Mouse (Mus musculus): Measurements from ENCODE around the gene Krt12. TPM values are rescaled to one million over a fixed set of nuclear protein-coding genes. Genes with fewer than 3 reads are reported as not detected.

Gene Krt12
- polyA plus RNA-seq, 1 experiment from 2014 or later, result not detected

GRCm38 (mm10) chr11:99437972-99438371 lies 15.9 kb upstream of the Krt12 start, which contains the start of gene Krt20:
Gene Krt20 (minus strand): TSS chr11:99438150.
- Histone ChIP-seq H3K4me1 (no peaks in the 10 kb centered on the region), H3K9ac (no peak within 1 kb of the TSS), H3K36me3 (no peaks in the 10 kb centered on the region), H3K4me3 (no peak within 1 kb of the TSS), H3K27ac (no peak within 1 kb of the TSS), H3K9me3 (no peaks in the 10 kb centered on the region), H3K27me3 (no peaks in the 10 kb centered on the region), H3K4me2 (replicated peaks) (no peak within 1 kb of the TSS)
- 37% methylated on average over 10 of the region's 10 CpGs for WGBS
- ATAC-seq (ENCODE audit: low FRiP score, low read depth), result no peak

DNA sequence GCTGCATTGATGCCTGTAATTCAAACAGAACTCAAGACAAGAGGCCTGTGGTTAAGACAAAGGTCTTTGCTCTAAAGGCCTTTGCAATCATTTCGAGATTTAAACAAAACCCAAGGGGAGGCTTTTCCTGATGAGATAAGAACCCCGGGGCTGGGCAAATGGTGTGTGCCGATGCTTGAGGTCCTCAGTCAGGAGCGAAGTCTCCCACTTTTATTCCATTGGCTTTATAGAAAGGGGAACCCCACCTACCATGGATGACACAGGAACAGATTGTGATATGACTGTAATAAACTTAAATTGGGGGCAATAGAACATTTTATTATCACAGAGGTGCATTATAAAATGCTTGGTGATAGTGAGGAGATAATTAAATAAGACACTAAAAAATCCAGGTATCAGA lies 14.6 kb upstream of the Krt12 start:
- H3K27me3 ChIP-seq, result no peaks in the 10 kb centered on the region
- H3K4me3 ChIP-seq, result no peak overlapping the region
- 80% methylated on average over 4 of the region's 4 CpGs for WGBS
- no peaks in the 10 kb centered on the region for H3K36me3 ChIP-seq
- H3K4me1 ChIP-seq, result no peaks in the 10 kb centered on the region
- H3K27ac ChIP-seq, result no peak overlapping the region
- no peak for ATAC-seq (ENCODE audit: low FRiP score, low read depth)
- H3K9me3 ChIP-seq, result no peaks in the 10 kb centered on the region
- H3K4me2 ChIP-seq (replicated peaks), result no peak overlapping the region
- H3K9ac ChIP-seq, result no peak overlapping the region

GRCm38 (mm10) chr11:99430670-99431069 lies 8.6 kb upstream of the Krt12 start:
- Histone ChIP-seq H3K4me1 (no peaks in the 10 kb centered on the region), H3K4me3 (no peak overlapping the region), H3K27me3 (no peaks in the 10 kb centered on the region), H3K36me3 (no peaks in the 10 kb centered on the region), H3K4me2 (replicated peaks) (no peak overlapping the region), H3K9me3 (no peaks in the 10 kb centered on the region), H3K27ac (no peak overlapping the region), H3K9ac (no peak overlapping the region)
- WGBS, result 53% methylated on average over 12 of the region's 12 CpGs
- no peak for ATAC-seq (ENCODE audit: low FRiP score, low read depth)

- Histone ChIP-seq H3K36me3 (no peaks in the 10 kb centered on the region), H3K9ac (no peak overlapping the region), H3K9me3 (no peaks in the 10 kb centered on the region), H3K4me3 (no peak overlapping the region), H3K4me2 (replicated peaks) (no peak overlapping the region), H3K27ac (no peak overlapping the region), H3K4me1 (peaks cover 7% of the 10 kb centered on the region; the same call in 1 of the 2 replicates), H3K27me3 (peaks cover 4% of the 10 kb centered on the region; the same call in 1 of the 2 replicates)
- ATAC-seq (ENCODE audit: low FRiP score, low read depth), result no peak
- 39% methylated on average over 10 of the region's 10 CpGs for WGBS
Measured at GRCm38 (mm10) chr11:99420586-99420985, 1.5 kb downstream of the Krt12 start.

GRCm38 (mm10) chr11:99417819-99418218 lies 4.2 kb downstream of the Krt12 start:
- no peak overlapping the region for H3K9ac ChIP-seq
- no peak for ATAC-seq (ENCODE audit: low FRiP score, low read depth)
- no peaks in the 10 kb centered on the region for H3K9me3 ChIP-seq
- no peaks in the 10 kb centered on the region; the same call in 1 of the 2 replicates for H3K27me3 ChIP-seq
- no peak overlapping the region for H3K4me3 ChIP-seq
- H3K4me1 ChIP-seq, result peaks cover 7% of the 10 kb centered on the region; the same call in 1 of the 2 replicates
- WGBS, result 70% methylated on average over 16 of the region's 16 CpGs
- H3K27ac ChIP-seq, result no peak overlapping the region
- no peak overlapping the region for H3K4me2 ChIP-seq (replicated peaks)
- no peaks in the 10 kb centered on the region for H3K36me3 ChIP-seq

- Histone ChIP-seq H3K9me3 (no peaks in the 10 kb centered on the region), H3K4me3 (no peak overlapping the region), H3K4me1 (peaks cover 7% of the 10 kb centered on the region; the same call in 1 of the 2 replicates), H3K9ac (no peak overlapping the region), H3K4me2 (replicated peaks) (no peak overlapping the region), H3K27ac (no peak overlapping the region), H3K36me3 (no peaks in the 10 kb centered on the region), H3K27me3 (no peaks in the 10 kb centered on the region; the same call in 1 of the 2 replicates)
- 87% methylated on average over 13 of the region's 13 CpGs for WGBS
- ATAC-seq (ENCODE audit: low FRiP score, low read depth), result no peak
Measured at GRCm38 (mm10) chr11:99416902-99417301, 5.2 kb downstream of the Krt12 start.

GRCm38 (mm10) chr11:99414463-99415147 lies 7.5 kb downstream of the Krt12 start:
- H3K9me3 ChIP-seq, result no peaks in the 10 kb centered on the region
- H3K27ac ChIP-seq, result no peak overlapping the region
- no peaks in the 10 kb centered on the region for H3K36me3 ChIP-seq
- no peak overlapping the region for H3K4me2 ChIP-seq (replicated peaks)
- WGBS, result 88% methylated on average over 13 of the region's 13 CpGs
- H3K27me3 ChIP-seq, result no peaks in the 10 kb centered on the region
- no peak for ATAC-seq (ENCODE audit: low FRiP score, low read depth)
- no peak overlapping the region for H3K9ac ChIP-seq
- no peak overlapping the region for H3K4me3 ChIP-seq
- no peaks in the 10 kb centered on the region for H3K4me1 ChIP-seq

DNA sequence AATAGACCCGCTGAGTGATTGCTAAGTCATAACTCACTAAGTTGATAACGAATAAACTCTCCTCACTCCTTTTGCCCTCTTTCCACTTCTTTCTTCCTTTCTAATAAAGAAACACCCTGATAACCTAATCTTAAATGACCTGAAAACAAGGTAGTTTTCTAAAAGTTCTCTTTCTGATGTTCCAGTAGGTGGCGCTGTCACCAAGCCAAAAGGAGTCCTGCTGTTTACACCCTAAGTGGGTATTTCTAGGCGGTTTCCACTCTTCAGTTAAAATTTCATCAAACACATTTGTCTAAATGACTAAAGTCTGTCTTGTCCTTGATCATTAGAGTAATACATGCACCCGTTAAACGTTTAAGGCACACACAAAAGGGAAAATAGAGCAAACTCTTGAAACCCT lies 8.8 kb downstream of the Krt12 start:
- no peaks in the 10 kb centered on the region for H3K9me3 ChIP-seq
- H3K27ac ChIP-seq, result no peak overlapping the region
- H3K4me1 ChIP-seq, result no peaks in the 10 kb centered on the region
- H3K4me2 ChIP-seq (replicated peaks), result no peak overlapping the region
- no peaks in the 10 kb centered on the region for H3K27me3 ChIP-seq
- 20% methylated on average over 6 of the region's 6 CpGs for WGBS
- no peak for ATAC-seq (ENCODE audit: low FRiP score, low read depth)
- no peak overlapping the region for H3K4me3 ChIP-seq
- H3K9ac ChIP-seq, result no peak overlapping the region
- no peaks in the 10 kb centered on the region for H3K36me3 ChIP-seq

- no peak for ATAC-seq (ENCODE audit: low FRiP score, low read depth)
- H3K27me3 ChIP-seq, result 0 out of 2 replicates have a peak, but pooled peaks cover 3% of the 10 kb centered on the region
- 78% methylated on average over 10 of the region's 10 CpGs for WGBS
- H3K9me3 ChIP-seq, result no peaks in the 10 kb centered on the region
- H3K4me2 ChIP-seq (replicated peaks), result no peak overlapping the region
- H3K36me3 ChIP-seq, result no peaks in the 10 kb centered on the region
- H3K4me3 ChIP-seq, result no peak overlapping the region
- H3K27ac ChIP-seq, result no peak overlapping the region
- no peaks in the 10 kb centered on the region for H3K4me1 ChIP-seq
- H3K9ac ChIP-seq, result no peak overlapping the region
Measured at GRCm38 (mm10) chr11:99406186-99406585, 15.9 kb downstream of the Krt12 start.

GRCm38 (mm10) chr11:99399956-99400549 lies 22.0 kb downstream of the Krt12 start:
- Histone ChIP-seq H3K27ac (no peak overlapping the region), H3K9me3 (no peaks in the 10 kb centered on the region), H3K4me1 (no peaks in the 10 kb centered on the region), H3K4me2 (replicated peaks) (no peak overlapping the region), H3K9ac (no peak overlapping the region), H3K36me3 (no peaks in the 10 kb centered on the region), H3K27me3 (peaks cover 17% of the 10 kb centered on the region; the same call in 1 of the 2 replicates), H3K4me3 (no peak overlapping the region)
- ATAC-seq (ENCODE audit: low FRiP score, low read depth), result no peak
- 86% methylated on average over 13 of the region's 13 CpGs for WGBS

- WGBS, result 67% methylated on average over 8 of the region's 8 CpGs
- H3K27me3 ChIP-seq, result peaks cover 17% of the 10 kb centered on the region; the same call in 1 of the 2 replicates
- no peak overlapping the region for H3K4me2 ChIP-seq (replicated peaks)
- H3K9me3 ChIP-seq, result no peaks in the 10 kb centered on the region
- H3K9ac ChIP-seq, result no peak overlapping the region
- ATAC-seq (ENCODE audit: low FRiP score, low read depth), result no peak
- no peaks in the 10 kb centered on the region for H3K4me1 ChIP-seq
- H3K27ac ChIP-seq, result no peak overlapping the region
- no peaks in the 10 kb centered on the region for H3K36me3 ChIP-seq
- H3K4me3 ChIP-seq, result no peak overlapping the region
Measured at GRCm38 (mm10) chr11:99398832-99399231, 23.2 kb downstream of the Krt12 start.

- Histone ChIP-seq H3K4me3 (no peak overlapping the region), H3K4me1 (no peaks in the 10 kb centered on the region), H3K27me3 (peaks cover 14% of the 10 kb centered on the region; the same call in 1 of the 2 replicates), H3K4me2 (replicated peaks) (no peak overlapping the region), H3K36me3 (no peaks in the 10 kb centered on the region), H3K27ac (no peak overlapping the region), H3K9me3 (no peaks in the 10 kb centered on the region), H3K9ac (no peak overlapping the region)
- ATAC-seq (ENCODE audit: low FRiP score, low read depth), result no peak
- WGBS, result 77% methylated on average over 3 of the region's 3 CpGs
Measured at GRCm38 (mm10) chr11:99398084-99398483, 24.0 kb downstream of the Krt12 start.
